Mouse (Mus musculus): ENCODE measurements at regions not wholly inside any gene's neighbourhood (a gene's known extent, or its start where the extent isn't known, plus 50 kb on each side); places are given as distances from the start of the nearest gene placed in this dataset.

DNA sequence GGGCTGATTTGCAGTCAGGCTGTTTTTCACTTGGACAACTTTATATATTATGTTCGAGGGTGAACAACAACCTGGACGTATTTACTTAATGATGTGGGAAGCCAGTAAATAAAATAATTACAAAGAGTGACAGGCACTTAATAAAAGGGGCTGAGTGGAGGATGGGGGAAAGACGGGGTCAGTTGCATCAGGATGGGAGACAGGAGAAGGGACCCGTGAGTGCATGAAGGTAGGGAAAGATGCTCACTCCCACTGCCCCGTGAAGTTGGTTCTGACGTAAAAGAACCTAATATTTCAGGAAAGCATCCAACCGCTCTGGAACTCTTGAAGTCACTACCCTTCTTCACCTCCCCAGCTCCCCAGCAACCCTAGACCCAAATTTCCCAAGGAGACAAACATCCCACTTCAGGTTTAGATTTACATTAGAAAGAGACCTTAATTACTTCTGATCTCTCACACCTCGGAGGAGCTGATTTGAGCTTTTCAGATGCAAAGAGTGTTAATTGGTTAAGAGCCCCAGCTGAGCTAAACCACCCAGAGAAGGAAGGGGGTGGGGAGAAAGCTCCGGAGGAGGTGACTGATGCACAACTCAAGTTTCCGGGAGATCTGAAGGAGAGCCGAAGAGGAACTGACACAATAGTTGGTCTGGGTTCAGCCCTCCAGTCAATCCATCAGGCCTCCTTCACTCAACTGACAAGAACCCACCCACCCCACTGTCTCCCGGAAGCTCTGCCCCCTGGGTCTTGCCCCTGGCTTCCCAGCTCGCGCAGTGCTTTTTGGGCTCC lies 121.9 kb upstream of the Shb start:
- intact Hi-C loops (cut with DNase I), result no loop called here

GRCm38 (mm10) chr4:45648884-45649577 lies 116.8 kb upstream of the Shb start:
- intact Hi-C loops (cut with DNase I), result no loop called here

DNA sequence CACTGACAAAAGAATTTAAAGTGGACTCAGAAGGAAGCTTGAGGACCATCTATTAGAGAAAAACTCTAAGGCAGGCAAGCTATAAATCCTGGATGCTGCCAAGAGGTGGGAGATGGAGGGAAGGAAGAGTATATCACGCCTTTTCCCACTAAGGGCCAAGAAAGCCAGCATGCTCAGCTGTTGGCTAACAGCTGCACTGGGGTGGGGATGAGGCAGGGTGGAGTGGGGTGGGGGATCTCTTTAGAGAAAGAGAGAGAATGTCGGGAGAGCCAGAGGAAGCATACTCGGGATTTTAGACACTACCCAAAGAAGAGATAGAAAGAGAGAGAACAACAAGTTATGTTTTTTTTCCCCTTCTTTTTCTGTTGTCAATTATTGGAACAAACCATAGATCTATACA lies 115.2 kb upstream of the Shb start:
- intact Hi-C loops (cut with DNase I), result no loop called here

DNA sequence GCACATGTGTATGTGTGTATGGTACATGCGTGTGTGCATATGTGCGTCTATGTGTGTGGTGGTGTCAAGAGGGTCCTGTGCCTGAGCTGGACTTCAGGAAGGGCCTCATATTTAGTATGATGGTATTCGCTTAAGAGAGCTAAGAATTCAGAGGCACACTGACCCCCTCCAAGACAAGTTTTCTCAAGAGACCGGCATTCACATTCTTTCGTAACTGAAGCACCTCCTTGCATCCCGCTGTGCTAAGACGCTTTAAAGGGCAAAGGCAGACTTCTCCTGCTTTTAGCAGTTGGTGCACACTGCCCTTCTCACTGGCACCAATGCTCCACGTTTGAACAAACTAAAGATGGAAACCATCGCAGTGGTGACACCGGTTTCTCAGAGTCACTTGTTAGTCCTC lies 110.3 kb upstream of the Shb start:
- intact Hi-C loops (cut with DNase I), result no loop called here

DNA sequence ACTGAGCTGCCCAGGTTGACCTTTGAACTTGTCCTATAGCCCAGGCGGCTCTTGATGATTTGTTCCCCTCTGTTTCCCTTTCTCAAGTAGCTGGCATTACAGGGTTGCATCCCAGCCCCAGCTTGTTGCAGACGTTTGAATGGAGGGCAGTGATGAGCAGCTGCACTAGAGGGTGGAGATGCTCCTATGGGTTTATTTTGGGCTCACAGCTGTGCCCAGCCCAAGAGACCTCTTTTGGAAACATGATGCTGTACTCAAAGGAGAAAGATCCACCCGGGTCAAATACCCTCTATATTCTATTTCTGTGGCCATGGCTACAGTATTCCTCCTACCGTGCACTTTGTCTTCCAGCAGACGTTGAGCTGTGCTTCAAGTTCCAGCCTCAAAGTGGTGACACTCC lies 109.0 kb upstream of the Shb start:
- intact Hi-C loops (cut with DNase I), result no loop called here

DNA sequence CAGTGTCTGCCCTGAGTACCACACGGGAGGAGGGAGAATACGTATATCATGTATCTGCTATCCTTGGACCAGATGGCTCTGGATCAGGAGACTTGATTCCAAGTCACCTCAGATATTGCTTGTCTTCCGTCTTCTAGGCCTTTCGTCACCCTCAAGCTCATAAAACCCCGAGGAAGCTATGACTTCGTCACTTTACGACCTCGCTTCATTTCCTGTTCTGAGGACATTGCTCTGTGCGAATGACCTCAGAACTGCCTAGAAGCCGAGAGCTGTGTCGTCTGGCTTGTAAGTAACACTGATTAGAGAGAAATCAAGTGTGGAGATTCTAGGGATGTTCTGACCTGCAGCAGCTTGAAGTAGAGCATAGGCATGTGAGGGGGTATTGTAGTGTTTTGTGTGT lies 108.4 kb upstream of the Shb start:
- intact Hi-C loops (cut with DNase I), result no loop called here

DNA sequence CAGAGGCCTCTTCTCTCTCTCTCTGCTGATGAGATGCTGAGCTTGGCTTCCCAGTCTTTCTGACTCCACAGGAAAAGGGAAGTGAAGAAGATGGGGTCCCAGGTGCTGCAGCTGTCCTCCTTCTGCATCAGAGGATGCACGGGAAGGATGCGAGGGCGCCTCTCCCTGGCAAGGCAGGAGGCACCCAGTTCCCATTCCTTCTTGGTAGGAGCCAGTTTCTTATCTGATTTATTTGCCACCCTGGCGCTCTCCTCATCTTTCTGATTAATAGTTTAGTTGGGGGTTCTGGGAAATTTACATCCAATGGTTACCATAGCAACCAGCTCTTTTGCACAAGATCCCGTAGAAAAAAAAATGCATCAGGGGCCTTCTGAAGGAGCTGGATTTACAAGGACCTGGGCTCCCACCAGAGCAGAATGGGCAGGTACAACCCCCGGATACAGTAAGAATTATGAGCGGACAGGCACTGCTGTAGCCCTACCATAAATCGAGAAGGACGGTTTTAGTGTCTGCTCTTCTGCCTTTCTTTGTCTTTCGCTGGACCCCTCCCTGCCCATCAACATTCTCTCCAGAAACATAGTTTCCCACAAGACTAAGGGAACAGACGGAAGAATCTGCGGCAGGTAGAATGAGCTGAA lies 107.2 kb upstream of the Shb start:
- intact Hi-C loops (cut with DNase I), result no loop called here

GRCm38 (mm10) chr4:45638411-45638810 lies 106.1 kb upstream of the Shb start:
- intact Hi-C loops (cut with DNase I), result no loop called here

- intact Hi-C loops (cut with DNase I), result no loop called here
Observed at GRCm38 (mm10) chr4:45631276-45632045, 99.2 kb upstream of the Shb start.

- intact Hi-C loops (cut with DNase I), result no loop called here
Observed at GRCm38 (mm10) chr4:45625633-45626032, 93.4 kb upstream of the Shb start.

GRCm38 (mm10) chr4:45622017-45622416 lies 89.7 kb upstream of the Shb start:
- intact Hi-C loops (cut with DNase I), result no loop called here

DNA sequence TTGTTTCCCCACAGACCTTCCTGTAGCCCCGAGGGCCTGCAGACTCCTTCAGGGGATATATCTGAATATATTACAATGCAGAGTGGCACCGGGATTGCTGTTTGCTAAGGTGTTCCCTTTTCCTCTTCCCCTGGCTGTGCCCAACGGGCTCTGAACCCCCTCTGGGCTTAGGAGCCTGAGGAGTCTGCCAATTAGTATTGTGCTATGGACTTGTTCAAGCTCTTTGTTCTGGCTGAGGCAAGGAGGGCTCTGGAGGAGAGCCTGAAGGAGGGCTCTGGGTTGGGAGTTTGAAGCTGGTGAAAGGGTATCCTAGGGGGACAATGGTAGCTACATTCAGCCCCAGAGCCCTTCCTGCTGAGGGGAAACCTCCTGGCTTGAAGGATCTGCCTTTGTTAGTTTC lies 84.9 kb upstream of the Shb start:
- intact Hi-C loops (cut with DNase I), result no loop called here

DNA sequence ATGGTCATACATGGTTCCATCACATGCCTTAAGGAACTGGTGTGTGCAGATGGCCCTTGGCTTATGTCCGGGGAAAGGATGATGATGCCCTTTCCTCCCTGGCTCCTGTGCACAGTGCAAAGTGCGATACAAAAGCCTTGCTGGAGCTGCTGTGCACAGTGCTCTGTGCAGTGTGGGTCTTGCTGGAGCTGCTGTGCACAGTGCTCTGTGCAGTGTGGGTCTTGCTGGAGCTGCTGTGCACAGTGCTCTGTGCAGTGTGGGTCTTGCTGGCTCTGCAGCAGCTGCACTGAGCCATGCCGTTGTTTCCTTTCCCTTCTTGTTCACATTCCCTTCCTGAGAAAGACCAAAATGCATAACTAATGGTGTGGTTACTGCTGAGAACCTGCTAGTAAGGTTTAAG lies 81.2 kb upstream of the Shb start:
- intact Hi-C loops (cut with DNase I), result loop anchor here (5.0 kb wide), 2 partner anchors 61 to 196 kb away; no protein-coding TSS in a partner anchor

DNA sequence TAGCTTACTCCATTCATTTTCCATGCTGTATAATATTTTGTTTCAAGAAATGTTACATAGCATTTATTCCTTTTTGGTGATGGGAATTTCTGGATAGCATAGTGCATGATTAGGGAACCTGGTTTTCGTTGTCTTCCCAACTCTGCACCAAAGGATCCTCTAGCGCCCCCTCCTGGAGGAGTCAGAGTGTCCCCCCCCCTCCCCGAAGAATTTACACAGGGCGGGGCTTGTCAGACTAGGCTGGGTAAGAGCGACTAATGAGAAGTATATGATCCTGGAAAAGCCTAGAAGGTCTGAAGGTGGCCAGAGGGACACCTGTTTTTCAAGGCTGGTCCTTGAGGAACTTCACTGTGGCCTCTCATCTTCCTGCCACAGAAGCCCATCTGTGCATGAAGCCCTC lies 79.9 kb upstream of the Shb start:
- intact Hi-C loops (cut with DNase I), result loop anchor here (5.0 kb wide), 2 partner anchors 60 to 195 kb away; no protein-coding TSS in a partner anchor

GRCm38 (mm10) chr4:45610937-45611336 lies 78.7 kb upstream of the Shb start:
- intact Hi-C loops (cut with DNase I), result loop anchor here (5.0 kb wide), 2 partner anchors 59 to 194 kb away; no protein-coding TSS in a partner anchor

DNA sequence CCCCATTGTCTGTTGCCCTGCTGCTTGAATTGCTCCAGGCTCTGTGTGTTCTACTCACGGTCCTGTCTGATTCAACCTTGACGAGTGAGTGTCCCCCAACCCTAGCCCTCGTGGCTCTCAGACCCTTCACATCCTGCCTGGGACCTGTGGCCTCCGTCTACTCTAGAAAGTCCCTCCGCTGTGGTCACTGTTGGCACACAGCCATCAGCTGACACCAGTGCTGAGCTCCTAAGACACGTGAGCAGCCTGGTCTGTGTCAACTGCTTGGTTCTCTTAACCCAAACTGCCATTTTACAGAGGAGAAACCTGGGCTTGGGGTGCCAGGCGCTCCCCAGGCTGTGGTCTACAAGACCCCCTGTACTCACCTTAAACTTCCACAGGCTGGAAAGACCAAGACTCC lies 74.3 kb upstream of the Shb start:
- intact Hi-C loops (cut with DNase I), result loop anchor here (5.0 kb wide), 1 partner anchor 39 kb away; no protein-coding TSS in a partner anchor

GRCm38 (mm10) chr4:45605681-45606080 lies 73.4 kb upstream of the Shb start:
- intact Hi-C loops (cut with DNase I), result loop anchor here (5.0 kb wide), 1 partner anchor 38 kb away; no protein-coding TSS in a partner anchor

DNA sequence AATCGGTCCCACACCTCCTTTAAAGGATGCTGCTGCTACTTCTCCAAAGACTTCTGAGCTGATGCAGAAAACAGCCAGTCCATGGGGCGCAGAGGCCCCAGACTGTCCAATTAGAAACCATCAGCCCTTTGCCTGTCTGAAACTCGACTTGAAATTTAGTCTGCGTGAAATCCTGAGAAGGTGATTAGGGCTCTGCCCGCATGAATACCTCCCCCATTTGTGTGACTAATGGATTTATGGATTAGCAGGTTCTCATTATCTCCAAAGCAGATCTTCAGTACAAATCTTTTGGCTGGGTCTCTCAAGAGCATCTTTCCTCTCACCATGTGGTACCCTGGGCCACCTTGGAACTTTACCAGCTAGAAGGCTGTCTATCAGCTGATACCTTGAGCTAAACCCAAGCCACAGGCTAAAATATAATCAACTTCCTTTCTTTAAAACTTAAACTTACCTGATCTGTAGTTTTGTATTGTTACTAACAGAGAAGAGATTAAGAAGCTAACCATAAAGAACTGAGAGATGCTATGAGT lies 72.1 kb upstream of the Shb start:
- intact Hi-C loops (cut with DNase I), result no loop called here

DNA sequence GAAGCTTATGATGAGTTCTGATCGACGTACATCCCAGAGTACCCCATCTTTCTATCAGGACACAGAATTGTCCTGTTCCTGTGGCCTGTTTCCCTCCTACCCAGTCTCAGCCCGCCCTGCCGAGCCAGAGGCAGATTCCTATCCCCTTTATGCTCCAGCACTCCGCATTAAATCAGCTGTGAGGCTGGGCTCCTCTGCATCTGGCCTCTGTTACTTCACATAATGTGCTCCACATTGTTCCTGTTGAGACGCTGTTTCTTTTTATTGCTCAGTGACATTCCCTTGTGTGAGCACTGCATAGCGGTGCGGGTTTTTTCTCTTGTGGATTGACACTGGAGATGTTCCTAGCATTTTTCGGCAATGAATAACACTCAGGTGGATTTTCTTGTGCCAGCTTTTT lies 68.2 kb upstream of the Shb start:
- intact Hi-C loops (cut with DNase I), result no loop called here

- intact Hi-C loops (cut with DNase I), result no loop called here
Observed at GRCm38 (mm10) chr4:45593435-45593991, 61.2 kb upstream of the Shb start.

DNA sequence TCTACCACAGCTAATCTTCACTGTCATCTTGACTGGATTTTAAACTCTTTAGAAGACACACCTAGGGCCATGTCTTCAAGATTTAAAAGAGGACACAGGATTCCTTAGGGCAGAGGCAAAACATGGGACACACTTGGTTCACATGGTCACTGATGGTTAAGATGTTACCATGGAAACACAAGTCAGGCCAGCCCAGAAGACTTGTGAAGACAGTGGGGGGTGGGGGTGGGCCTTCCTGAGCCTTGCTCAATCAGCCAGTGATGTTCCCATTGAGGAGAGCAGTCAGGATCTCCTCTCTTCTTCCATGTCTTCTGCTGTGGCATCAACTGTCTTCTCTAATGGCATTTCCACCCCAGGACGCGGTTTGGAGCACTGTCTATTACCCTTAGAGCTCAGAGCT lies 60.5 kb upstream of the Shb start:
- intact Hi-C loops (cut with DNase I), result no loop called here
